Mouse (Mus musculus) embryonic fibroblast, embryonic 13.5 days (primary cell): Measurements from ENCODE around the gene Pet117. TPM values are rescaled to one million over a fixed set of nuclear protein-coding genes. Genes with fewer than 3 reads are reported as not detected.

ENCODE experiments used
- H3K27ac ChIP-seq: 2 replicates; pipeline ENCODE4 v1.5.1; 2012; ENCODE audit warnings: low read length, control low read depth, inconsistent platforms; ENCODE audit not compliant: insufficient read depth
- H3K4me1 ChIP-seq: 2 replicates; pipeline ENCODE4 v1.6.1; 2011; ENCODE audit warnings: low read length; ENCODE audit not compliant: control insufficient read depth, insufficient read depth
- H3K4me3 ChIP-seq: 2 replicates; pipeline ENCODE4 v1.5.1; 2011; ENCODE audit warnings: mild to moderate bottlenecking, control low read depth, low read length; ENCODE audit not compliant: insufficient read depth
- CTCF ChIP-seq: IDR thresholded peaks from 2 replicates; pipeline ENCODE4 v1.5.1; 2011; ENCODE audit warnings: mild to moderate bottlenecking, control low read depth, low read length, moderate library complexity, borderline replicate concordance; ENCODE audit not compliant: insufficient read depth
- POLR2A ChIP-seq: IDR thresholded peaks from 2 replicates; pipeline ENCODE4 v1.6.1; 2011; ENCODE audit warnings: low read depth, mild to moderate bottlenecking, control low read depth, low read length, moderate library complexity
- polyA plus RNA-seq: library from polyadenylated mRNA; stranded (reverse); fragments of >200 nt; gene quantifications from 2 replicates; pipeline ENCODE4 v1.2.4, GENCODE M21; 2011; ENCODE audit warnings: low read depth; ENCODE audit not compliant: missing spikeins, insufficient read length

The Pet117 gene
- polyA plus RNA-seq, 1 experiment: 9.2 TPM

- Histone ChIP-seq H3K4me1 (no peaks in the 10 kb centered on the region), H3K27ac (no peak overlapping the region), H3K4me3 (no peak overlapping the region)
- TF ChIP-seq CTCF (no peak), POLR2A (no peak)
These were observed 6.4 kb downstream of the Pet117 start for GRCm38 (mm10) chr2:144375063-144375703.

GRCm38 (mm10) chr2:144381293-144381692 is 12.5 kb downstream of the Pet117 start:
- Histone ChIP-seq H3K27ac (no peak overlapping the region), H3K4me1 (no peaks in the 10 kb centered on the region), H3K4me3 (no peak overlapping the region)
- no peak for TF ChIP-seq POLR2A
- no peak for TF ChIP-seq CTCF

GRCm38 (mm10) chr2:144381741-144382140 is 12.9 kb downstream of the Pet117 start:
- no peaks in the 10 kb centered on the region for H3K4me1 ChIP-seq
- TF ChIP-seq POLR2A (no peak), CTCF (no peak)
- H3K27ac ChIP-seq: no peak overlapping the region
- H3K4me3 ChIP-seq: no peak overlapping the region

GRCm38 (mm10) chr2:144382624-144383138 is 13.9 kb downstream of the Pet117 start:
- Histone ChIP-seq H3K4me1 (no peaks in the 10 kb centered on the region), H3K27ac (no peak overlapping the region), H3K4me3 (no peak overlapping the region)
- TF ChIP-seq POLR2A (no peak), CTCF (no peak)

- Histone ChIP-seq H3K4me1 (no peaks in the 10 kb centered on the region), H3K4me3 (no peak overlapping the region), H3K27ac (no peak overlapping the region)
- TF ChIP-seq CTCF (no peak), POLR2A (no peak)
These were observed 17.5 kb downstream of the Pet117 start for GRCm38 (mm10) chr2:144386296-144386695.

GRCm38 (mm10) chr2:144388416-144388815 is 19.6 kb downstream of the Pet117 start:
- TF ChIP-seq CTCF: no peak
- TF ChIP-seq POLR2A: no peak
- no peak overlapping the region for H3K27ac ChIP-seq
- H3K4me3 ChIP-seq: no peak overlapping the region
- no peaks in the 10 kb centered on the region for H3K4me1 ChIP-seq

GRCm38 (mm10) chr2:144399531-144399930 is 30.7 kb downstream of the Pet117 start:
- H3K4me3 ChIP-seq: no peak overlapping the region
- TF ChIP-seq POLR2A: no peak
- no peak for TF ChIP-seq CTCF
- no peak overlapping the region for H3K27ac ChIP-seq
- H3K4me1 ChIP-seq: no peaks in the 10 kb centered on the region

GRCm38 (mm10) chr2:144400659-144401058 is 31.9 kb downstream of the Pet117 start:
- no peak overlapping the region for H3K27ac ChIP-seq
- TF ChIP-seq CTCF (no peak), POLR2A (no peak)
- no peaks in the 10 kb centered on the region for H3K4me1 ChIP-seq

GRCm38 (mm10) chr2:144409037-144409436 is 40.2 kb downstream of the Pet117 start:
- no peaks in the 10 kb centered on the region for H3K4me1 ChIP-seq
- no peak overlapping the region for H3K27ac ChIP-seq
- no peak overlapping the region for H3K4me3 ChIP-seq
- TF ChIP-seq CTCF (no peak), POLR2A (no peak)

More at GRCm38 (mm10) chr2:144400659-144401058, 31.9 kb downstream of the Pet117 start:
- no peak overlapping the region for H3K4me3 ChIP-seq

- TF ChIP-seq CTCF (no peak), POLR2A (no peak)
- Histone ChIP-seq H3K4me1 (no peaks in the 10 kb centered on the region), H3K27ac (no peak overlapping the region), H3K4me3 (no peak overlapping the region)
These were observed 41.8 kb downstream of the Pet117 start for GRCm38 (mm10) chr2:144410603-144411002.
